Mouse (Mus musculus): ENCODE measurements around the gene Ush1c. TPM values are rescaled to one million over a fixed set of nuclear protein-coding genes. Genes with fewer than 3 reads are reported as not detected.
A peak's percentile ranks its signal among the peaks of the same experiment; 100 is the strongest.

Gene Ush1c
- total and polyA plus RNA-seq, 2 experiments from 2014 or later, result 1.6 to 1.9 TPM

DNA sequence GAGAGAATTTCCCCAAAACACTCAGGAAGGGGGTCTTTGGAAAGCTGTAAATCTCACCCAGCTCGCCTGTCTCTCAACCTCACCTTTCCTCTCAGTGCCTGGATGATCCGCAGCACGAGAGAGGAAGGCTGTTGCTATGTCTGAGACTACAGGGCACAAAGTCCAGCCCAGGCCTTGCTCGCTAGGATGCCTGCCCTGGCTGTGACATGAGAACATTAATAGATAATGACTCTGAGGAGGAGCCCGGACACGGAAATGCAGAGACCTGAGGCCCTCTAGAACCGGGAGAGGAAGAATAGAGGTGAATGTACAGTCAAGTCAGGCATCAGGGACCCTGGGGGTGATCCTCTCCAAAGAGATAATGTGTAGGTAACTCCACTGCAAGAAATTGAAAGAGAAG, 1.1 kb downstream of the Ush1c start:
- H3K36me3 ChIP-seq (ENCODE audit: insufficient read depth), result no peaks in the 10 kb centered on the region
- DNase-seq (no peak), ATAC-seq (no peak)
- H3K9ac ChIP-seq, result no peak overlapping the region
- WGBS, result 78% methylated on average over 7 of the region's 7 CpGs
- no peak overlapping the region for H3K27ac ChIP-seq (ENCODE audit: low read depth, low read length)
- H3K9me3 ChIP-seq (ENCODE audit: low read length), result no peaks in the 10 kb centered on the region
- H3K27me3 ChIP-seq (ENCODE audit: insufficient read depth, low read length), result no peaks in the 10 kb centered on the region
- no peak overlapping the region for H3K4me3 ChIP-seq (ENCODE audit: low read depth, low read length)
- TF ChIP-seq CTCF (IDR thresholded peaks at IDR 0.05; ENCODE audit: low read depth), result no peak
- peaks cover 8% of the 10 kb centered on the region; the same call in 1 of the 2 replicates for H3K4me1 ChIP-seq (ENCODE audit: insufficient read depth)
- no peak overlapping the region for H3K4me2 ChIP-seq (ENCODE audit: low read depth)

DNA sequence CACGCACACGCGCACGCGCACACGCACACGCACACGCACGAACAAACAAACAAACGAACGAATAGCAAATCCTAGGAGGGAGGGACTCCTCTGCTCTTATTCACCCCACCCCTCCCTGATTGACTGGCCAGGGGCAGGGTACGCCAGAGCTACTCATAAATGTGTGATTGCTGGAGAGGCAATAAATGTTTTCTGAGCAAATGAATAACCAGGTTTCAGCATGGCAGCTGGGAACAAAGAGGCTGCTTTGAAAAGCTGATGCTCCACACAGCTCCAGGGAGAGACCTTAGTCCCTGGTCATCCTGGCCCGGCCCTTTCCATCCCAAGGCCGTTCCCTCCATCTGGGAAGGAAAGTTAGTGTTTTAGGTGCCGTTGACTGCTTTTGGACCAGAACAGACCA, 1.9 kb downstream of the Ush1c start:
- WGBS, result 77% methylated on average over 15 of the region's 15 CpGs
- peak; percentile 53 for ATAC-seq

DNA sequence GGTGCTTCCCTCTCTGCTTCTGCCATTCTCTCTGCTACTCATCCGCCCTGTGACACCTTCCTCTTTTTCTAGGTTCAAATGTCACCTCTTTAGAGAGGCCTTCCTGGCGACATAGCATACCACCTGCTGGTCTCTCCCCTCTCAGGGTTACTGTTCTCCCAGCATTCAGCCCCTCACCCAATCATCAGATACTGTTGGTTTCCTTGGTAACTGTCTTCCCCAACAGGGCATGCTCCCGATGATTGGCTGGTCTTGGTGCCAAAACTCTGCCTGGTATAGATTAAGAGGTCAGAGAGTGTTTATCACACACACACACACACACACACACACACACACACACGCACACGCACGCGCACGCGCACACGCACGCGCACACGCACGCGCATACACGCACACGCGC, 2.4 kb downstream of the Ush1c start:
- ATAC-seq (peak; percentile 83), DNase-seq (peak; percentile 65)
- 57% methylated on average over 18 of the region's 18 CpGs for WGBS

More for the DNA sequence above, 1.9 kb downstream of the Ush1c start:
- Histone ChIP-seq H3K4me2 (ENCODE audit: low read depth) (peak overlapping the region; percentile 15), H3K36me3 (ENCODE audit: insufficient read depth) (no peaks in the 10 kb centered on the region), H3K4me3 (ENCODE audit: low read depth, low read length) (no peak overlapping the region), H3K27me3 (ENCODE audit: insufficient read depth, low read length) (no peaks in the 10 kb centered on the region), H3K9me3 (ENCODE audit: low read length) (no peaks in the 10 kb centered on the region), H3K27ac (ENCODE audit: low read depth, low read length) (peak overlapping the region; percentile 23; the same call in 1 of the 2 replicates), H3K9ac (peak overlapping the region; percentile 22; the same call in 1 of the 2 replicates), H3K4me1 (ENCODE audit: insufficient read depth) (peaks cover 8% of the 10 kb centered on the region; the same call in 1 of the 2 replicates)
- no peak for DNase-seq
- TF ChIP-seq CTCF (IDR thresholded peaks at IDR 0.05; ENCODE audit: low read depth), result no peak

DNA sequence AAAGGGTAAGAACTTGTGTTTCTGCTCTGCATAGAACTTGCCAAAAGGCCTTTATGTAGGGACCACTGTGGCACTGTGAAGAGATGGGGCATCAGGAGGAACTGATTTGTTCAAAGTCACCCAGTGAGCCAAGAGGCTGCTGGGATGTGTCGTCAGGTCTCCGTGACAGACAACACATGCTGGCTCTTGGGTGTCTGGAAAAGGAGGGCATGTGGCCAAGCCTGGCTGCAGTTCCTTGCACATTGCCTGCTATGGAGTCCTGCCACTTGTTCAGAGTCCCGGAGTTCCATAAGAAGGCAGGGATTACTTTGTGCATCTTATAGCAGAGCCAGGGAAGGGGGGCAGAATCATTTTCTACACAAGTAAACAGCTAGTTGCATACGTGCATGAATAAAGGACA, 11.4 kb downstream of the Ush1c start:
- Histone ChIP-seq H3K4me1 (ENCODE audit: insufficient read depth) (no peaks in the 10 kb centered on the region), H3K4me2 (ENCODE audit: low read depth) (no peak overlapping the region), H3K27me3 (ENCODE audit: insufficient read depth, low read length) (no peaks in the 10 kb centered on the region), H3K27ac (ENCODE audit: low read depth, low read length) (0 out of 2 replicates have a peak overlapping the region, but pooled peaks have one; percentile 35), H3K4me3 (ENCODE audit: low read depth, low read length) (no peak overlapping the region), H3K9me3 (ENCODE audit: low read length) (no peaks in the 10 kb centered on the region), H3K36me3 (ENCODE audit: insufficient read depth) (no peaks in the 10 kb centered on the region), H3K9ac (no peak overlapping the region)
- ATAC-seq (peak; percentile 90), DNase-seq (peak; percentile 86)
- no peak for TF ChIP-seq CTCF (IDR thresholded peaks at IDR 0.05; ENCODE audit: low read depth)
- 35% methylated on average over 4 of the region's 4 CpGs for WGBS

More for the DNA sequence above, 2.4 kb downstream of the Ush1c start:
- no peak overlapping the region for H3K4me3 ChIP-seq (ENCODE audit: low read depth, low read length)
- no peaks in the 10 kb centered on the region for H3K27me3 ChIP-seq (ENCODE audit: insufficient read depth, low read length)
- no peak overlapping the region for H3K9ac ChIP-seq
- H3K4me1 ChIP-seq (ENCODE audit: insufficient read depth), result peaks cover 8% of the 10 kb centered on the region; the same call in 1 of the 2 replicates
- no peak overlapping the region for H3K4me2 ChIP-seq (ENCODE audit: low read depth)
- H3K27ac ChIP-seq (ENCODE audit: low read depth, low read length), result no peak overlapping the region; the same call in 1 of the 2 replicates
- TF ChIP-seq CTCF (IDR thresholded peaks at IDR 0.05; ENCODE audit: low read depth), result 0 out of 2 replicates have a peak, but pooled peaks have one; percentile 9
- no peaks in the 10 kb centered on the region for H3K36me3 ChIP-seq (ENCODE audit: insufficient read depth)
- H3K9me3 ChIP-seq (ENCODE audit: low read length), result no peaks in the 10 kb centered on the region

DNA sequence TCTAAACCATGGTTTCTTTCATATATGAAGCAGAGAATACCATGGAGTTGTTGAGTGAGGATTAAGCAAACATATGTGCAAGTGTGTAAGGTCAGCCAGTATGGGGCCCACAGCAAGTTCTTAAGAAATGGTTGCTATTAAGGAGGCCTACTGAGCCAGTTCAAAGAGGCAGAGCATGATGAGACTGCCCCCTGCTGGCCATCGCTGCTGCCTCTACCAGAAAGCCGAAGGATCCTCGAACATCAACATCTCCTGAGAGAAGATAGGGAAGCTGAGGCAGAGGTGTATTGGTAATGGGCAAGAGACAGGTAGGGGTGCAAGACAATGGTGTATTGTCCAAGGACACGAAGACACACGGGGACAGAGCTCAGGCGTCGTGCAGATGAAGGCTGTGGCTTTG, 12.1 kb downstream of the Ush1c start:
- no peak overlapping the region for H3K27ac ChIP-seq (ENCODE audit: low read depth, low read length)
- no peaks in the 10 kb centered on the region for H3K9me3 ChIP-seq (ENCODE audit: low read length)
- ATAC-seq (no peak), DNase-seq (peak; percentile 49)
- peak; percentile 70 for TF ChIP-seq CTCF (IDR thresholded peaks at IDR 0.05; ENCODE audit: low read depth)
- H3K27me3 ChIP-seq (ENCODE audit: insufficient read depth, low read length), result no peaks in the 10 kb centered on the region
- H3K4me1 ChIP-seq (ENCODE audit: insufficient read depth), result no peaks in the 10 kb centered on the region
- no peak overlapping the region for H3K4me2 ChIP-seq (ENCODE audit: low read depth)
- H3K36me3 ChIP-seq (ENCODE audit: insufficient read depth), result no peaks in the 10 kb centered on the region
- WGBS, result 33% methylated on average over 7 of the region's 7 CpGs
- H3K9ac ChIP-seq, result no peak overlapping the region
- H3K4me3 ChIP-seq (ENCODE audit: low read depth, low read length), result no peak overlapping the region

DNA sequence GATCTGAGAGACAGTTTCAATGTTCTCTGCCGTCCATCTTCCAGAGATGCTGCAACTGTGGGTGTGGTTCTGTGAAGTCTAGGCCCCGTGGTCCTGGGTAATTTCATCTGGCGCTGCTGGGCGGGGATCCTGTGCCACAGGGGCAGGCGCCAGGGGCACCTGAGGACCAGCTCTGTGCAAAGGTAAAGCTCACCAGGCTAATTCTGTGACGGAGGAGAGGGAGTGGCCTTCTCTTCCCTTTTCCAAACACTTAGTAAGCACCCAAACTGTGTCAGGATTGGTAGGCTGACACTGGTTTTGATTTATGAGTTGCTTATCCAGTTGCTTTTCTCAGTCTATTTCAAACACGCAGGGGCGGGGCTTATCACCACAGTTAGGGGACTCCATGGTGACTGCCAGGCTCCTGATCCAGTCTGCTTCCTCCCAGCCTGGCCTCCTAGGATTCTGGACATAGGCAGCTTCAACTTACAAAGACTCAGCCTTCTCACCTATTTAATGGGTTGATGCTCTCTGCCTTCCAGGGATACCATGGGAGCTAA, 17.6 kb downstream of the Ush1c start:
- Histone ChIP-seq H3K4me2 (ENCODE audit: low read depth) (no peak overlapping the region), H3K4me3 (ENCODE audit: low read depth, low read length) (no peak overlapping the region), H3K4me1 (ENCODE audit: insufficient read depth) (no peaks in the 10 kb centered on the region), H3K36me3 (ENCODE audit: insufficient read depth) (no peaks in the 10 kb centered on the region), H3K9me3 (ENCODE audit: low read length) (no peaks in the 10 kb centered on the region), H3K27ac (ENCODE audit: low read depth, low read length) (no peak overlapping the region), H3K27me3 (ENCODE audit: insufficient read depth, low read length) (no peaks in the 10 kb centered on the region), H3K9ac (no peak overlapping the region)
- ATAC-seq, result no peak
- DNase-seq, result no peak
- WGBS, result 77% methylated on average over 8 of the region's 8 CpGs
- no peak for TF ChIP-seq CTCF (IDR thresholded peaks at IDR 0.05; ENCODE audit: low read depth)

DNA sequence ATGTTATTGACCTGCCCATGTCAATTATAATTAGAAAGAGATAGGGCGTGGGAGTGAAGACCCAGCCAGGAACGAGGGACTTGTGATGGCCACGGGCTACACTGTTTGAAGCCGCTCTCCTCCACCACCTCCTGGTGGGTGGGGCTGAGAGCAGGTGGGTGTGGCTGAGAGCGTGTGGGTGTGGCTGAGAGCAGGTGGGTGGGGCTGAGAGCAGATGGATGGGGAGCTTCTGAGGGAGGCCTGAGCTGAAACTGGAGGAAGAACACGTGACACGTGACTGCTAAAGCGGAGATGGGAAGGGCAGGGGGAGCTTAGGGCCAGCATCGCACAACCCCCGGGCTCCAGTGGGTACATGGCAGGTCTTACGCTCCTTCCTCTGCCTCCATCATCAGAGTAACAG, 19.9 kb downstream of the Ush1c start:
- TF ChIP-seq CTCF (IDR thresholded peaks at IDR 0.05; ENCODE audit: low read depth), result no peak
- DNase-seq (no peak), ATAC-seq (peak; percentile 55; the same call in 1 of the 2 replicates)
- no peaks in the 10 kb centered on the region for H3K27me3 ChIP-seq (ENCODE audit: insufficient read depth, low read length)
- WGBS, result 15% methylated on average over 11 of the region's 11 CpGs
- no peak overlapping the region for H3K4me2 ChIP-seq (ENCODE audit: low read depth)
- H3K27ac ChIP-seq (ENCODE audit: low read depth, low read length), result no peak overlapping the region
- H3K4me1 ChIP-seq (ENCODE audit: insufficient read depth), result no peaks in the 10 kb centered on the region
- no peak overlapping the region for H3K4me3 ChIP-seq (ENCODE audit: low read depth, low read length)
- H3K9ac ChIP-seq, result no peak overlapping the region
- H3K9me3 ChIP-seq (ENCODE audit: low read length), result no peaks in the 10 kb centered on the region
- no peaks in the 10 kb centered on the region for H3K36me3 ChIP-seq (ENCODE audit: insufficient read depth)

All from forebrain, postnatal 0 days (tissue).